ENCODE assay signal across 12 mouse cellular contexts in the genomic region with DNA sequence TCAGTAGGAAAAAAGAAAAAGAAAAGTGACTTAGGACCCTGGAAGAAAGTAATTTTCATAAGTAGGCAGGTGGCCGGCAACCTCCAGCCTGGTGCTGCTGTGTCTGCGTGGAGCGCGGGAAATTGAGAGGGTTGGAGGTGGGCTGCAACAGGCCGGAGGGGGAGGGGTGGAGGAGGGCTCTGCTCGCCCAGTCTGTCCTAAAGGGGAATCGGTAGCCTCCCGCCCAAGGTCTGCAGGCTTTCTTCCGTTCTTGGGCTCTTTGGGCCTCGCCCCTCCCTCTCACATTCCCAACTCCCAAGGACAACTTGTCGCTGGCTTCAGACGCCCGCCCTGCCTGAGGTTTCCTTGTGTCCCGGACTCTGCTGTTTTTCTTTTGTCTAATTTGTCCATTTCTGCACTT. TPM values are rescaled to one million over a fixed set of nuclear protein-coding genes. Genes with fewer than 3 reads are reported as not detected.
DNase-seq lines count a peak whose midpoint lies in the region; ATAC-seq lines count a peak whose summit lies in the region.
"Had no signal": no experiment of that assay in that cellular context is flagged by ENCODE, and none has a peak within 500 bp of the region (broad histone marks: within the 10 kb centered on the region; RNA-seq: fewer than 3 reads in every experiment).

No protein-coding gene starts in this region.

- no peaks in the 10 kb centered on the region for H3K9me3 ChIP-seq in heart, embryonic 10.5 days
- H3K9me3 ChIP-seq in kidney, embryonic 15.5 days (replicated peaks), result no peaks in the 10 kb centered on the region
- H3K9me3 ChIP-seq in neural tube, embryonic 12.5 days, result no peaks in the 10 kb centered on the region
- H3K9me3 ChIP-seq: forebrain, embryonic 10.5 days; heart, embryonic 12.5 days; liver, embryonic 15.5 days had no signal

- no peaks in the 10 kb centered on the region for H3K36me3 ChIP-seq in heart, embryonic 10.5 days
- no peaks in the 10 kb centered on the region for H3K36me3 ChIP-seq in kidney, embryonic 15.5 days
- no peaks in the 10 kb centered on the region for H3K36me3 ChIP-seq in neural tube, embryonic 12.5 days
- H3K36me3 ChIP-seq: forebrain, embryonic 10.5 days; heart, embryonic 12.5 days; liver, embryonic 15.5 days had no signal

- peak overlapping the region; percentile 88 for H3K9ac ChIP-seq in kidney, embryonic 15.5 days
- H3K9ac ChIP-seq in neural tube, embryonic 12.5 days, result peak overlapping the region; percentile 72
- H3K9ac ChIP-seq: heart, embryonic 12.5 days; liver, embryonic 15.5 days had no signal

- H3K27me3 ChIP-seq in heart, embryonic 10.5 days (ENCODE audit: insufficient read depth, poor library complexity, severe bottlenecking), result peaks cover 98% of the 10 kb centered on the region
- 0 out of 2 replicates have a peak, but pooled peaks cover 2% of the 10 kb centered on the region for H3K27me3 ChIP-seq in kidney, embryonic 15.5 days
- peaks cover 48% of the 10 kb centered on the region for H3K27me3 ChIP-seq in neural tube, embryonic 12.5 days (replicated peaks)

- intact Hi-C loops in heart, postnatal 10 days (cut with DNase I), result no loop called here

- H3K4me2 ChIP-seq in kidney, embryonic 15.5 days, result peak overlapping the region; percentile 67
- peak overlapping the region; percentile 65 for H3K4me2 ChIP-seq in neural tube, embryonic 12.5 days (replicated peaks)
- H3K4me2 ChIP-seq: liver, embryonic 15.5 days had no signal

- DNase-seq in heart, embryonic 10.5 days (ENCODE audit: low spot score), result no peak
- no peak for DNase-seq in heart, postnatal 10 days
- peak; percentile 63 for DNase-seq in embryo, embryonic 10 days (ENCODE audit: low spot score)
- DNase-seq in gastrocnemius, adult 8-10 months (ENCODE audit: low spot score in 2 of 2), result no peak
- DNase-seq in c-Kit-positive CD71-positive TER-119-positive erythroid progenitor cells, embryonic 14.5 days (ENCODE audit: low spot score), result no peak
- DNase-seq in lung, postnatal 14 days, result no peak
- DNase-seq: cerebellum, adult 8-10 months had no signal

- H3K4me1 ChIP-seq in heart, embryonic 10.5 days, result peaks cover 16% of the 10 kb centered on the region
- H3K4me1 ChIP-seq in kidney, embryonic 15.5 days, result peaks cover 46% of the 10 kb centered on the region
- peaks cover 26% of the 10 kb centered on the region for H3K4me1 ChIP-seq in neural tube, embryonic 12.5 days
- H3K4me1 ChIP-seq: liver, embryonic 15.5 days had no signal

- WGBS in heart, embryonic 10.5 days, result under 1% methylated on average over 14 of the region's 14 CpGs
- 0% methylated on average over 14 of the region's 14 CpGs for WGBS in kidney, embryonic 15.5 days
- 2% methylated on average over 14 of the region's 14 CpGs for WGBS in neural tube, embryonic 12.5 days

- no peak overlapping the region for H3K27ac ChIP-seq in heart, embryonic 10.5 days
- H3K27ac ChIP-seq in kidney, embryonic 15.5 days, result peak overlapping the region; percentile 95
- 0 out of 2 replicates have a peak overlapping the region, but pooled peaks have one; percentile 16 for H3K27ac ChIP-seq in neural tube, embryonic 12.5 days
- H3K27ac ChIP-seq: liver, embryonic 15.5 days had no signal

- peak; percentile 87 for ATAC-seq in kidney, embryonic 15.5 days (replicated peaks; ENCODE audit: low FRiP score)
- peak; percentile 50 for ATAC-seq in neural tube, embryonic 12.5 days (ENCODE audit: low FRiP score, low read depth)

- H3K4me3 ChIP-seq in heart, embryonic 10.5 days, result peak overlapping the region; percentile 35; the same call in 1 of the 2 replicates
- peak overlapping the region; percentile 80 for H3K4me3 ChIP-seq in kidney, embryonic 15.5 days (replicated peaks)
- peak overlapping the region; percentile 58 for H3K4me3 ChIP-seq in neural tube, embryonic 12.5 days
- H3K4me3 ChIP-seq: forebrain, embryonic 10.5 days; liver, embryonic 15.5 days had no signal

RNA-seq across cellular contexts. Expression of a gene that starts 20.4 kb away (rescaled TPM):
- polyA plus RNA-seq in heart, embryonic 10.5 days (2016; fragmentation: Nextera tagmentation; extraction: Ambion mirVana), result 0.75 TPM in 1 of 2 replicates, not detected in the other
- not detected for total RNA-seq in heart, postnatal 10 days (2021)
- 22.3 and 27.2 TPM in 2 replicates for polyA plus RNA-seq in kidney, embryonic 15.5 days (2015; fragmentation: Nextera tagmentation; extraction: Ambion mirVana)
- polyA plus RNA-seq in neural tube, embryonic 12.5 days (2016; fragmentation: Nextera tagmentation; extraction: Ambion mirVana), result 76.1 and 90.5 TPM in 2 replicates
- total RNA-seq in gastrocnemius, adult 8-10 months (2022), result under 1 TPM in 3 of 4 experiments, not detected in 1; 0.12 to 0.24 (median 0.19) TPM
- polyA plus RNA-seq: forebrain, embryonic 10.5 days; liver, embryonic 15.5 days had no signal

RNA-seq across cellular contexts. Expression of a gene that starts 30.8 kb away (rescaled TPM):
- polyA plus RNA-seq in heart, embryonic 10.5 days (2016; fragmentation: Nextera tagmentation; extraction: Ambion mirVana), result 0.30 TPM in 1 of 2 replicates, not detected in the other
- total RNA-seq in heart, postnatal 10 days (2021), result not detected
- 8.9 and 9.8 TPM in 2 replicates for polyA plus RNA-seq in kidney, embryonic 15.5 days (2015; fragmentation: Nextera tagmentation; extraction: Ambion mirVana)
- 35.7 and 53.3 TPM in 2 replicates for polyA plus RNA-seq in neural tube, embryonic 12.5 days (2016; fragmentation: Nextera tagmentation; extraction: Ambion mirVana)
- under 1 TPM in 2 of 4 experiments, not detected in 2; 0.11 to 0.19 TPM for total RNA-seq in gastrocnemius, adult 8-10 months (2022)
- polyA plus RNA-seq: forebrain, embryonic 10.5 days; heart, embryonic 12.5 days; liver, embryonic 15.5 days had no signal

RNA-seq across cellular contexts. Expression of a gene that starts 35.5 kb away (rescaled TPM):
- polyA plus RNA-seq in heart, embryonic 10.5 days (2016; fragmentation: Nextera tagmentation; extraction: Ambion mirVana), result 0.11 and 1.3 TPM in 2 replicates
- total RNA-seq in heart, postnatal 10 days (2021), result not detected
- polyA plus RNA-seq in kidney, embryonic 15.5 days (2015; fragmentation: Nextera tagmentation; extraction: Ambion mirVana), result 58.5 and 62.7 TPM in 2 replicates
- polyA plus RNA-seq in neural tube, embryonic 12.5 days (2016; fragmentation: Nextera tagmentation; extraction: Ambion mirVana), result 97.1 and 101 TPM in 2 replicates
- 1 to 10 TPM in 1 of 4 experiments, under 1 TPM in 2, not detected in 1; 0.52 to 1.0 (median 0.94) TPM for total RNA-seq in gastrocnemius, adult 8-10 months (2022)
- polyA plus RNA-seq: forebrain, embryonic 10.5 days had no signal

RNA-seq across cellular contexts. Expression of a gene that starts 41.4 kb away (rescaled TPM):
- polyA plus RNA-seq in heart, embryonic 10.5 days (2016; fragmentation: Nextera tagmentation; extraction: Ambion mirVana), result 0.42 and 2.2 TPM in 2 replicates
- not detected for total RNA-seq in heart, postnatal 10 days (2021)
- 47.1 and 49.1 TPM in 2 replicates for polyA plus RNA-seq in kidney, embryonic 15.5 days (2015; fragmentation: Nextera tagmentation; extraction: Ambion mirVana)
- 145 and 151 TPM in 2 replicates for polyA plus RNA-seq in neural tube, embryonic 12.5 days (2016; fragmentation: Nextera tagmentation; extraction: Ambion mirVana)
- under 1 TPM in 3 of 4 experiments, not detected in 1; 0.29 to 0.77 (median 0.31) TPM for total RNA-seq in gastrocnemius, adult 8-10 months (2022)
- polyA plus RNA-seq: forebrain, embryonic 10.5 days; heart, embryonic 12.5 days had no signal

RNA-seq across cellular contexts. Expression of a gene that starts 52.2 kb away (rescaled TPM):
- polyA plus RNA-seq in heart, embryonic 10.5 days (2016; fragmentation: Nextera tagmentation; extraction: Ambion mirVana), result 1.0 and 5.2 TPM in 2 replicates
- under 1 TPM; 0.45 to 0.62 TPM for total RNA-seq in heart, postnatal 10 days (2021)
- 18.8 and 20.2 TPM in 2 replicates for polyA plus RNA-seq in kidney, embryonic 15.5 days (2015; fragmentation: Nextera tagmentation; extraction: Ambion mirVana)
- polyA plus RNA-seq in neural tube, embryonic 12.5 days (2016; fragmentation: Nextera tagmentation; extraction: Ambion mirVana), result 79.2 and 94.7 TPM in 2 replicates
- total RNA-seq in gastrocnemius, adult 8-10 months (2022), result under 1 TPM; 0.29 to 0.49 (median 0.37) TPM
- polyA plus RNA-seq: forebrain, embryonic 10.5 days had no signal

Comparison
In these comparisons a context has a peak if more than half of its experiments do, and no peak if none do; other contexts are left out.
1. RNA of a gene that starts 20.4 kb away (polyA plus RNA-seq): 76.1 to 90.5 TPM in neural tube, embryonic 12.5 days and 22.3 to 27.2 TPM in kidney, embryonic 15.5 days; 0.75 TPM in heart, embryonic 10.5 days; every median in the first group is over 10 times any median in the second.
2. RNA of a gene that starts 35.5 kb away (polyA plus RNA-seq): 97.1 to 101 TPM in neural tube, embryonic 12.5 days and 58.5 to 62.7 TPM in kidney, embryonic 15.5 days; 0.11 to 1.3 TPM in heart, embryonic 10.5 days; every median in the first group is over 10 times any median in the second.
3. Peak in every context shown above with its lines, with median percentiles within 50 percentile points of each other: H3K4me3 ChIP-seq.